ENCODE assay signal across 8 mouse cellular contexts in genomic region chr9:44336964-44337363, GRCm38 (mm10). TPM values are rescaled to one million over a fixed set of nuclear protein-coding genes. Genes with fewer than 3 reads are reported as not detected.
DNase-seq lines count a peak whose midpoint lies in the region; ATAC-seq lines count a peak whose summit lies in the region.

No protein-coding gene starts in this region.

- H3K27ac ChIP-seq in forebrain, embryonic 11.5 days (ENCODE audit: low read depth, low read length), result peak overlapping the region; percentile 31; the same call in 1 of the 2 replicates
- peak overlapping the region; percentile 100 for H3K27ac ChIP-seq in liver, embryonic 12.5 days

- H3K4me1 ChIP-seq in erythroblast, embryonic 14.5 days (ENCODE audit: control insufficient read depth), result peaks cover 51% of the 10 kb centered on the region
- H3K4me1 ChIP-seq in forebrain, embryonic 11.5 days (replicated peaks; ENCODE audit: control insufficient read depth, insufficient read depth, low read length), result peaks cover 4% of the 10 kb centered on the region; the same call in 1 of the 2 replicates
- peaks cover 55% of the 10 kb centered on the region for H3K4me1 ChIP-seq in liver, embryonic 12.5 days

- peak overlapping the region; percentile 99 for H3K9ac ChIP-seq in forebrain, embryonic 11.5 days (ENCODE audit: low read length)
- H3K9ac ChIP-seq in liver, embryonic 12.5 days, result peak overlapping the region; percentile 99

- peaks cover 3% of the 10 kb centered on the region for H3K9me3 ChIP-seq in erythroblast, embryonic 14.5 days (ENCODE audit: control insufficient read depth, low read length)
- no peaks in the 10 kb centered on the region; the same call in 1 of the 2 replicates for H3K9me3 ChIP-seq in forebrain, embryonic 11.5 days (ENCODE audit: control insufficient read depth, low read length)
- H3K9me3 ChIP-seq in liver, embryonic 12.5 days (replicated peaks), result no peaks in the 10 kb centered on the region

- H3K4me2 ChIP-seq in forebrain, embryonic 11.5 days (ENCODE audit: low read depth, low read length, severe bottlenecking), result peak overlapping the region; percentile 73
- peak overlapping the region; percentile 84 for H3K4me2 ChIP-seq in liver, embryonic 12.5 days

- peaks cover 96% of the 10 kb centered on the region for H3K36me3 ChIP-seq in erythroblast, embryonic 14.5 days (ENCODE audit: control insufficient read depth)
- peaks cover 18% of the 10 kb centered on the region for H3K36me3 ChIP-seq in forebrain, embryonic 11.5 days (ENCODE audit: control insufficient read depth, insufficient read depth, low read length)
- H3K36me3 ChIP-seq in liver, embryonic 12.5 days, result peaks cover 90% of the 10 kb centered on the region

- peak overlapping the region; percentile 70 for H3K4me3 ChIP-seq in erythroblast, embryonic 14.5 days (replicated peaks)
- peak overlapping the region; percentile 99 for H3K4me3 ChIP-seq in forebrain, embryonic 11.5 days (ENCODE audit: low read depth, low read length)
- H3K4me3 ChIP-seq in liver, embryonic 12.5 days, result peak overlapping the region; percentile 93

- 80% methylated on average over 3 of the region's 3 CpGs for WGBS in forebrain, embryonic 11.5 days
- 51% methylated on average over 3 of the region's 3 CpGs for WGBS in liver, embryonic 12.5 days (ENCODE audit: insufficient replicate concordance)

- peak; percentile 58 for DNase-seq in 3T3-L1 (ENCODE audit: low read depth, low spot score)
- no peak for DNase-seq in forebrain, embryonic 11.5 days (ENCODE audit: low spot score)
- no peak for DNase-seq in ovary, postnatal 36 days (ENCODE audit: low spot score)
- DNase-seq in gastrocnemius, adult 18-20 months (ENCODE audit: low spot score), result no peak
- DNase-seq in frontal cortex, adult 2 months (ENCODE audit: extremely low spot score in 1 of 2, low spot score in 1 of 2), result no peak

- ATAC-seq in erythroblast, adult 5-6 weeks (replicated peaks; ENCODE audit: low FRiP score, poor library complexity, severe bottlenecking), result no peak; the same call in 1 of the 2 replicates
- ATAC-seq in forebrain, embryonic 11.5 days (replicated peaks; ENCODE audit: low FRiP score), result no peak
- ATAC-seq in liver, embryonic 12.5 days, result no peak

- no peaks in the 10 kb centered on the region for H3K27me3 ChIP-seq in erythroblast, embryonic 14.5 days (ENCODE audit: control insufficient read depth)
- no peaks in the 10 kb centered on the region for H3K27me3 ChIP-seq in forebrain, embryonic 11.5 days (ENCODE audit: control insufficient read depth, insufficient read depth, low read length)
- no peaks in the 10 kb centered on the region for H3K27me3 ChIP-seq in liver, embryonic 12.5 days (replicated peaks)

RNA-seq across cellular contexts. Expression of gene H2afx, which starts 2.5 kb away (rescaled TPM):
- 364 and 434 TPM in 2 replicates for polyA plus RNA-seq in erythroblast, embryonic 14.5 days (2012)
- 45.2 and 69.0 TPM in 2 replicates for total RNA-seq in erythroblast, adult 5-6 weeks (2015; ENCODE audit: low replicate concordance)
- 159 and 219 TPM in 2 replicates for total RNA-seq in erythroblast, adult 5-6 weeks (2017; ENCODE audit: low replicate concordance)
- 463 and 498 TPM in 2 replicates for polyA plus RNA-seq in forebrain, embryonic 11.5 days (2014; fragmentation: Nextera tagmentation; extraction: Ambion mirVana)
- 233 and 239 TPM in 2 replicates for polyA plus RNA-seq in liver, embryonic 12.5 days (2016; fragmentation: Nextera tagmentation; extraction: Ambion mirVana)
- total RNA-seq in gastrocnemius, adult 18-20 months (2021), result 10 to 100 TPM in 1 of 2 experiments, 1 to 10 TPM in 1; 7.8 to 10.4 TPM
- polyA plus RNA-seq in frontal cortex, adult 2 months (2012; rRNA removed), result 65.4 and 75.0 TPM in 2 replicates

RNA-seq across cellular contexts. Expression of gene Hmbs, which starts 7.1 kb away (rescaled TPM):
- 331 and 361 TPM in 2 replicates for polyA plus RNA-seq in erythroblast, embryonic 14.5 days (2012)
- 3,498 and 3,777 TPM in 2 replicates for total RNA-seq in erythroblast, adult 5-6 weeks (2015; ENCODE audit: low replicate concordance)
- 2,796 and 3,284 TPM in 2 replicates for total RNA-seq in erythroblast, adult 5-6 weeks (2017; ENCODE audit: low replicate concordance)
- polyA plus RNA-seq in forebrain, embryonic 11.5 days (2014; fragmentation: Nextera tagmentation; extraction: Ambion mirVana), result 155 and 166 TPM in 2 replicates
- polyA plus RNA-seq in liver, embryonic 12.5 days (2016; fragmentation: Nextera tagmentation; extraction: Ambion mirVana), result 1,354 and 1,355 TPM in 2 replicates
- total RNA-seq in gastrocnemius, adult 18-20 months (2021), result 10 to 100 TPM; 20.8 to 24.7 TPM
- 30.3 and 33.4 TPM in 2 replicates for polyA plus RNA-seq in frontal cortex, adult 2 months (2012; rRNA removed)

RNA-seq across cellular contexts. Expression of gene Dpagt1, which starts 11.1 kb away (rescaled TPM):
- polyA plus RNA-seq in erythroblast, embryonic 14.5 days (2012), result 0.15 and 0.20 TPM in 2 replicates
- 9.2 and 17.1 TPM in 2 replicates for total RNA-seq in erythroblast, adult 5-6 weeks (2015; ENCODE audit: low replicate concordance)
- total RNA-seq in erythroblast, adult 5-6 weeks (2017; ENCODE audit: low replicate concordance), result 4.9 and 5.7 TPM in 2 replicates
- polyA plus RNA-seq in forebrain, embryonic 11.5 days (2014; fragmentation: Nextera tagmentation; extraction: Ambion mirVana), result 47.7 and 49.1 TPM in 2 replicates
- polyA plus RNA-seq in liver, embryonic 12.5 days (2016; fragmentation: Nextera tagmentation; extraction: Ambion mirVana), result 21.9 and 24.0 TPM in 2 replicates
- 10 to 100 TPM; 13.2 to 13.4 TPM for total RNA-seq in gastrocnemius, adult 18-20 months (2021)
- polyA plus RNA-seq in frontal cortex, adult 2 months (2012; rRNA removed), result 21.1 and 22.9 TPM in 2 replicates

RNA-seq across cellular contexts. Expression of gene C2cd2l, which starts 16.9 kb away (rescaled TPM):
- 24.5 and 25.4 TPM in 2 replicates for polyA plus RNA-seq in erythroblast, embryonic 14.5 days (2012)
- 13.4 and 16.3 TPM in 2 replicates for total RNA-seq in erythroblast, adult 5-6 weeks (2015; ENCODE audit: low replicate concordance)
- total RNA-seq in erythroblast, adult 5-6 weeks (2017; ENCODE audit: low replicate concordance), result 14.1 and 17.0 TPM in 2 replicates
- 12.2 and 13.7 TPM in 2 replicates for polyA plus RNA-seq in forebrain, embryonic 11.5 days (2014; fragmentation: Nextera tagmentation; extraction: Ambion mirVana)
- polyA plus RNA-seq in liver, embryonic 12.5 days (2016; fragmentation: Nextera tagmentation; extraction: Ambion mirVana), result 12.3 and 13.0 TPM in 2 replicates
- 10 to 100 TPM; 14.1 to 14.8 TPM for total RNA-seq in gastrocnemius, adult 18-20 months (2021)
- polyA plus RNA-seq in frontal cortex, adult 2 months (2012; rRNA removed), result 201 and 202 TPM in 2 replicates

RNA-seq across cellular contexts. Expression of gene Vps11, which starts 24.5 kb away (rescaled TPM):
- polyA plus RNA-seq in erythroblast, embryonic 14.5 days (2012), result 1.4 and 1.5 TPM in 2 replicates
- total RNA-seq in erythroblast, adult 5-6 weeks (2015; ENCODE audit: low replicate concordance), result 7.7 and 8.2 TPM in 2 replicates
- 7.8 and 12.1 TPM in 2 replicates for total RNA-seq in erythroblast, adult 5-6 weeks (2017; ENCODE audit: low replicate concordance)
- 32.2 and 35.7 TPM in 2 replicates for polyA plus RNA-seq in forebrain, embryonic 11.5 days (2014; fragmentation: Nextera tagmentation; extraction: Ambion mirVana)
- polyA plus RNA-seq in liver, embryonic 12.5 days (2016; fragmentation: Nextera tagmentation; extraction: Ambion mirVana), result 17.0 and 19.0 TPM in 2 replicates
- 10 to 100 TPM; 17.7 to 17.8 TPM for total RNA-seq in gastrocnemius, adult 18-20 months (2021)
- 44.1 and 47.2 TPM in 2 replicates for polyA plus RNA-seq in frontal cortex, adult 2 months (2012; rRNA removed)

Comparison
In these comparisons a context has a peak if more than half of its experiments do, and no peak if none do; other contexts are left out.
1. RNA of gene Dpagt1, which starts 11.1 kb away (polyA plus RNA-seq): 47.7 to 49.1 TPM in forebrain, embryonic 11.5 days, 21.9 to 24.0 TPM in liver, embryonic 12.5 days and 21.1 to 22.9 TPM in frontal cortex, adult 2 months; 0.15 to 0.20 TPM in erythroblast, embryonic 14.5 days; every median in the first group is over 10 times any median in the second.
2. Peak in every context shown above with its lines, with median percentiles within 50 percentile points of each other: H3K4me3 ChIP-seq.